Mouse (Mus musculus) liver, postnatal 0 days (tissue): ENCODE measurements at regions not wholly inside any gene's neighbourhood (a gene's known extent, or its start where the extent isn't known, plus 50 kb on each side); places are given as distances from the start of the nearest gene placed in this dataset.

Experiments used
- ATAC-seq: fragments of 200-750 bp; cut with Nextera tagmentation; 2 replicates; pipeline ENCODE4 v1.8.0; 2017; ENCODE audit warnings: mild to moderate bottlenecking, moderate library complexity
- DNase-seq: peaks from one replicate; pipeline ENCODE4 v3.0.0-alpha.2; 2016
- H3K27ac ChIP-seq: fragments of 300-500 bp; sonication (generic); 2 replicates; pipeline ENCODE4 v1.5.1; 2014; ENCODE audit warnings: antibody characterized with exemption, moderate library complexity, mild to moderate bottlenecking, low read depth
- H3K27me3 ChIP-seq: fragments of 300-500 bp; sonication (generic); 2 replicates; pipeline ENCODE4 v1.6.1; 2014; ENCODE audit warnings: low read length, control low read depth, mixed read lengths; ENCODE audit not compliant: insufficient read depth
- H3K36me3 ChIP-seq: fragments of 300-500 bp; sonication (generic); replicated peaks from 2 replicates; pipeline ENCODE4 v1.6.1; 2014; ENCODE audit warnings: mild to moderate bottlenecking, control low read depth, low read length, moderate library complexity, mixed read lengths; ENCODE audit not compliant: insufficient read depth
- H3K4me1 ChIP-seq: fragments of 300-500 bp; sonication (generic); 2 replicates; pipeline ENCODE4 v1.6.1; 2014; ENCODE audit warnings: antibody characterized with exemption, mild to moderate bottlenecking, control low read depth; ENCODE audit not compliant: insufficient read depth
- H3K4me2 ChIP-seq: fragments of 300-500 bp; sonication (generic); 2 replicates; pipeline ENCODE4 v1.6.1; 2014; ENCODE audit warnings: low read depth, mild to moderate bottlenecking, low read length, moderate library complexity, mixed read lengths
- H3K4me3 ChIP-seq: fragments of 300-500 bp; sonication (generic); 2 replicates; pipeline ENCODE4 v1.5.1; 2014; ENCODE audit warnings: low read depth, low read length
- H3K9ac ChIP-seq: fragments of 300-500 bp; sonication (generic); replicated peaks from 2 replicates; pipeline ENCODE4 v1.6.1; 2014; ENCODE audit warnings: mild to moderate bottlenecking, moderate library complexity
- H3K9me3 ChIP-seq: fragments of 300-500 bp; sonication (generic); 2 replicates; pipeline ENCODE4 v1.6.1; 2016; ENCODE audit warnings: mild to moderate bottlenecking, control low read depth, low read length, mixed read lengths
- CTCF ChIP-seq: sonication (generic); IDR thresholded peaks from 2 replicates; pipeline ENCODE4 v1.5.1; 2016; ENCODE audit warnings: antibody characterized with exemption, low read depth
- EP300 ChIP-seq: IDR thresholded peaks from 2 replicates; pipeline ENCODE4 v1.6.1; 2016; ENCODE audit warnings: antibody characterized with exemption, low read depth, mild to moderate bottlenecking
- WGBS: fragments of 180-500 bp; shearing (Covaris S2); extraction: QIAGEN DNeasy Blood & Tissue Kit; methylation state at CpG from one replicate; pipeline ENCODE4 v1.1.7; 2014; ENCODE audit not compliant: insufficient replicate concordance; 5-methylcytosine and 5-hydroxymethylcytosine counted together

DNA sequence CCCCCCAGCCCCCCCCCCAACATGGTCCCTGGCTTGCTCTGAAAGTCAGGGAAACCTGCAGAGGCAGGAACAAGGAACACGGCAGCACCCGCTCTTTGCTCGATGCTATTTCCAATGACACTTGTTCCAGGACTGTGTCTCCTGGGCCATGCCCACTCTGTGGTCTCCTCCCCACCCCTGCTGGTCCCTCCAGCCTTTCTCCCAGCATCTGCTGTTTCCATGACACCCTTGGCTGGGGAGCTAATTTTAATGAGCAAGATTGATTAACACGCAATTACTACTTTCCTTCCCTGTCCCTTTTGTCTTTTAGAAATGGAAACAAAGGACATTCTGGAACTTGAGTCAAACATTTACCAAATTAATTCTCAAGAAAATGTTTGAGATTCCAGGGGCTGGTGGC, 83.6 kb upstream of the Igsf21 start:
- ATAC-seq, result no peak
- whole genome bisulfite sequencing, result 83% methylated on average over 4 of the region's 4 CpGs
- no peak overlapping the region for H3K4me3 ChIP-seq

DNA sequence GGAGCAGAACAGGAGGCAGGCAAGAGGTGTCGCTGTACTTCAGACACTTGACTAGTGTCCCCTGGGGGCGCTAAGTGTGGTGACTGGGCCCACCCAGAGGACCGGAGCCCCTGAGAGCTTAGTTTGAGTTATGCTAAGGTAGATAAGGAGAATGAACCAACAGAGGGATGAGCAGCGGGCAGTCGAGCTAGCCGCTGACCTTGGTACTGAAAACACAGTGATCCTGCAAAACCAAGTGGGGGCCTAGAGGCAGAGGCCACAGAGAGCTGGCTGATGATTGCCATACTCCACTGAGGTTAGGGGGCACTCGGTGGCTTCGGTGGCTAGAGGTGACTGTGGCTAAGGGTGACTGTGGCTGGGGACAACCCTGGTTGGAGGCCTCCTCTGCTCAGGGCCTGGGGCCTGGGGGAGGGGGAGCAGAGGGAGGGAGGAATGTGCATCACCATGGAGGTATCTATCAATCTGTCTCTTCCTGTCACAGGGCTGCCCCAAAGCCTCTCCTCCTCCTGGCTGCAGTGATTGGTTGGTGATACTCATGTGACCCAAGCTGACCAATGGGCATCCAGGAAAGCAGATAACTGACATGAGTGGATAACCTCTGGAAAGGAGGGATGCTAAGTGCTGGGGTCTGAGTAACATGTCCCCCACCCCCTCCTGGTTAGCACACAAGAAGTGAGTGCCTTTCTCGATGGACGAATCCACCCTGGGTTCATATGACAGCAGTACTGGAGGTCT, 80.3 kb upstream of the Igsf21 start:
- no peak overlapping the region for H3K27ac ChIP-seq
- no peak overlapping the region for H3K9ac ChIP-seq
- ATAC-seq (no peak), DNase-seq (no peak)
- WGBS, result 38% methylated on average over 10 of the region's 10 CpGs
- H3K36me3 ChIP-seq, result no peaks in the 10 kb centered on the region
- no peak overlapping the region for H3K4me3 ChIP-seq
- H3K4me1 ChIP-seq, result no peaks in the 10 kb centered on the region
- H3K9me3 ChIP-seq, result peaks cover 10% of the 10 kb centered on the region
- no peaks in the 10 kb centered on the region for H3K27me3 ChIP-seq
- H3K4me2 ChIP-seq, result no peak overlapping the region
- TF ChIP-seq CTCF, result no peak
- TF ChIP-seq EP300, result no peak

More for the DNA sequence above, 83.6 kb upstream of the Igsf21 start:
- no peaks in the 10 kb centered on the region for H3K36me3 ChIP-seq
- H3K9ac ChIP-seq, result no peak overlapping the region
- no peak overlapping the region for H3K27ac ChIP-seq
- no peaks in the 10 kb centered on the region for H3K4me1 ChIP-seq
- H3K4me2 ChIP-seq, result no peak overlapping the region
- no peak for DNase-seq
- H3K9me3 ChIP-seq, result no peaks in the 10 kb centered on the region
- no peaks in the 10 kb centered on the region for H3K27me3 ChIP-seq
- TF ChIP-seq CTCF, result no peak
- TF ChIP-seq EP300, result no peak

- no peak for DNase-seq
- Histone ChIP-seq H3K4me1 (no peaks in the 10 kb centered on the region), H3K9ac (no peak overlapping the region), H3K4me3 (no peak overlapping the region), H3K4me2 (no peak overlapping the region), H3K9me3 (peaks cover 10% of the 10 kb centered on the region), H3K27ac (no peak overlapping the region), H3K27me3 (no peaks in the 10 kb centered on the region), H3K36me3 (no peaks in the 10 kb centered on the region)
- no peak for ATAC-seq
- TF ChIP-seq EP300, result no peak
- no peak for TF ChIP-seq CTCF
- WGBS, result 80% methylated on average over 7 of the region's 7 CpGs
Observed at GRCm38 (mm10) chr4:140325677-140326052, 79.1 kb upstream of the Igsf21 start.

GRCm38 (mm10) chr4:140324971-140325676, 78.5 kb upstream of the Igsf21 start:
- no peak for DNase-seq
- TF ChIP-seq EP300, result no peak
- no peak for TF ChIP-seq CTCF
- Histone ChIP-seq H3K27me3 (no peaks in the 10 kb centered on the region), H3K36me3 (no peaks in the 10 kb centered on the region), H3K9me3 (peaks cover 10% of the 10 kb centered on the region), H3K4me2 (no peak overlapping the region), H3K4me1 (no peaks in the 10 kb centered on the region), H3K27ac (no peak overlapping the region), H3K4me3 (no peak overlapping the region), H3K9ac (no peak overlapping the region)
- WGBS, result 80% methylated on average over 8 of the region's 8 CpGs
- no peak for ATAC-seq

DNA sequence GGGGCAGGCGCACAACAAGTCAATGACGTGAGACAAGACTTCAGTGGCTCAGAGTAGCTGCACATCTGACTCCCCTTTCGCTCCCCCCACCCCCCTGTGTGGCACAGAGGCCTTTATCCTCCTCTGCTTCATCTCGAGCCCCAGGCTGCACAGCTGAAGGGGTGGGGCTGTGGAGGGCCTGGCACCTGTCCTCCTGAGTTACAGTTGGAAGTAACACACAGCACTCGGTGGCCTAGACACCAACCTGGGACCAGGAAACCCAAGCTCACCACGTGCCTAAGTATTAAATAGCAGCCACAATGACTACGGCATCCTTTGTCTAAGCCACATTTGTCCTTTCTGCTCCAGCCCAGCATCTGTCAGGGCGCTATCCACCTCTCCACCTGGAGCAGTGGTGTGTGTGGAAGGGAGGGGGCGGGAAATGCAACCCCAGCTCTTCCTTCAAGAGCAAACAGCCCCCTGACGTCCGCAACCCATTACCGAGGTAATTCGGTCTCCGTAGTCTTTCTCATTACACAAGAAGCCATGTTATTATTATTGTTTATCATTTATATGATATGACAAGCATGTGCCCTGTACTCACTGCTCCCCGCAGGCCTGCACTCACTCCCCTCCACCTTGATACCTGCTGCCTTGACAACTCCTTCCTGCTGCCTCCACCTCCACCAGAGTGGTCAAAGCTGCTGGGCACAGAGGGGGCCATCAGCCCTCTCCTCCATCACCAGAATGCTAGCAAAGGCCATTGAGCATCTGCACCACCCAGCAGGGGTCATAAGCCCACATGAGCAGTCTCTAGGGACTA, 73.7 kb upstream of the Igsf21 start:
- Histone ChIP-seq H3K9ac (no peak overlapping the region), H3K27ac (no peak overlapping the region), H3K9me3 (peaks cover 10% of the 10 kb centered on the region), H3K27me3 (no peaks in the 10 kb centered on the region), H3K36me3 (no peaks in the 10 kb centered on the region), H3K4me1 (no peaks in the 10 kb centered on the region), H3K4me2 (no peak overlapping the region), H3K4me3 (no peak overlapping the region)
- DNase-seq, result no peak
- 72% methylated on average over 15 of the region's 15 CpGs for WGBS
- no peak for TF ChIP-seq EP300
- TF ChIP-seq CTCF, result no peak
- ATAC-seq, result no peak

DNA sequence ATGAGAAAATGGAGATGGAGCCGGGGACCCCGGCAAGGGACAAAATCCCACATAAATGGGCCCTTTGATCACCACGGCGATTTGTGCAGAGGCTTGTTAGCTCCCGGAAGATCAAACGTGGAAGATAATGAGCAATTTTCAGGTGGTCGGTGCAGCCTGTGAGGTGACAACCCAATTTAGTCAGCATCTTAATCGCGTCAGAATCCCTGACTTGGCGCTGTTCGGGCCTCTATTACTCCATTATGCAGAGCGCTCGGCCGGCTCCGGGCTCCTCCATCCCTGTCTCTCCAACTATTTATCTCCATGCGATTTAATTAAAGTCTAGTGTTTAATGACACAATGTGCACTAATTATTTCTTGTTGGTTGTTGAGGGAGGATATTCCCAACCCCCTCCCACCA, 66.1 kb upstream of the Igsf21 start:
- Histone ChIP-seq H3K36me3 (no peaks in the 10 kb centered on the region), H3K9me3 (no peaks in the 10 kb centered on the region), H3K27ac (no peak overlapping the region), H3K27me3 (no peaks in the 10 kb centered on the region), H3K4me3 (no peak overlapping the region), H3K4me1 (no peaks in the 10 kb centered on the region), H3K9ac (no peak overlapping the region), H3K4me2 (no peak overlapping the region)
- TF ChIP-seq EP300 (no peak), CTCF (no peak)
- no peak for ATAC-seq
- no peak for DNase-seq
- 86% methylated on average over 16 of the region's 16 CpGs for WGBS
